Mouse (Mus musculus): ENCODE data around the gene Gm12248. TPM values are rescaled to one million over a fixed set of nuclear protein-coding genes. Genes with fewer than 3 reads are reported as not detected.

Gene Gm12248
- total and polyA plus RNA-seq, 2 experiments from 2014 or later: not detected

GRCm38 (mm10) chr11:58117044-58117652, 24.2 kb upstream of the Gm12248 start:
- ATAC-seq: peak; percentile 92
- 66% methylated on average over 10 of the region's 10 CpGs for WGBS
- H3K27ac ChIP-seq: no peak overlapping the region
- peaks cover 55% of the 10 kb centered on the region for H3K36me3 ChIP-seq (ENCODE audit: insufficient read depth, low read length)
- TF ChIP-seq CTCF (IDR thresholded peaks at IDR 0.05; ENCODE audit: low read depth): no peak
- no peak overlapping the region for H3K4me3 ChIP-seq (ENCODE audit: low read length)
- H3K9me3 ChIP-seq (ENCODE audit: low read length): no peaks in the 10 kb centered on the region
- no peaks in the 10 kb centered on the region for H3K4me1 ChIP-seq (ENCODE audit: insufficient read depth, low read length)
- H3K27me3 ChIP-seq (ENCODE audit: insufficient read depth, low read length): no peaks in the 10 kb centered on the region
- no peak overlapping the region for H3K9ac ChIP-seq (replicated peaks; ENCODE audit: low read length)
- H3K4me2 ChIP-seq (ENCODE audit: low read depth, low read length): no peak overlapping the region
- DNase-seq (ENCODE audit: low spot score): peak; percentile 48

- Histone ChIP-seq H3K4me2 (ENCODE audit: low read depth, low read length) (no peak overlapping the region), H3K4me3 (ENCODE audit: low read length) (no peak overlapping the region), H3K27me3 (ENCODE audit: insufficient read depth, low read length) (no peaks in the 10 kb centered on the region), H3K36me3 (ENCODE audit: insufficient read depth, low read length) (peaks cover 53% of the 10 kb centered on the region), H3K9me3 (ENCODE audit: low read length) (no peaks in the 10 kb centered on the region), H3K4me1 (ENCODE audit: insufficient read depth, low read length) (no peaks in the 10 kb centered on the region), H3K9ac (replicated peaks; ENCODE audit: low read length) (no peak overlapping the region), H3K27ac (no peak overlapping the region)
- 92% methylated on average over 1 of the region's 1 CpGs for WGBS
- DNase-seq (ENCODE audit: low spot score): no peak
- no peak for TF ChIP-seq CTCF (IDR thresholded peaks at IDR 0.05; ENCODE audit: low read depth)
- ATAC-seq: no peak
Observed at GRCm38 (mm10) chr11:58116560-58116959, 23.6 kb upstream of the Gm12248 start.

- ATAC-seq (no peak), DNase-seq (ENCODE audit: low spot score) (no peak)
- no peak overlapping the region for H3K27ac ChIP-seq
- no peak overlapping the region for H3K4me3 ChIP-seq (ENCODE audit: low read length)
- H3K4me2 ChIP-seq (ENCODE audit: low read depth, low read length): no peak overlapping the region
- peaks cover 4% of the 10 kb centered on the region; the same call in 1 of the 2 replicates for H3K4me1 ChIP-seq (ENCODE audit: insufficient read depth, low read length)
- TF ChIP-seq CTCF (IDR thresholded peaks at IDR 0.05; ENCODE audit: low read depth): no peak
- WGBS: 85% methylated on average over 4 of the region's 4 CpGs
- H3K36me3 ChIP-seq (ENCODE audit: insufficient read depth, low read length): peaks cover 17% of the 10 kb centered on the region; the same call in 1 of the 2 replicates
- H3K9ac ChIP-seq (replicated peaks; ENCODE audit: low read length): no peak overlapping the region
- H3K9me3 ChIP-seq (ENCODE audit: low read length): no peaks in the 10 kb centered on the region
- no peaks in the 10 kb centered on the region for H3K27me3 ChIP-seq (ENCODE audit: insufficient read depth, low read length)
Observed at GRCm38 (mm10) chr11:58107664-58108337, 14.9 kb upstream of the Gm12248 start.

GRCm38 (mm10) chr11:58107009-58107408, 14.1 kb upstream of the Gm12248 start:
- peak; percentile 44 for TF ChIP-seq CTCF (IDR thresholded peaks at IDR 0.05; ENCODE audit: low read depth)
- 33% methylated on average over 3 of the region's 3 CpGs for WGBS
- H3K27ac ChIP-seq: no peak overlapping the region
- no peaks in the 10 kb centered on the region for H3K27me3 ChIP-seq (ENCODE audit: insufficient read depth, low read length)
- peaks cover 4% of the 10 kb centered on the region; the same call in 1 of the 2 replicates for H3K4me1 ChIP-seq (ENCODE audit: insufficient read depth, low read length)
- H3K4me3 ChIP-seq (ENCODE audit: low read length): no peak overlapping the region
- peaks cover 17% of the 10 kb centered on the region; the same call in 1 of the 2 replicates for H3K36me3 ChIP-seq (ENCODE audit: insufficient read depth, low read length)
- no peaks in the 10 kb centered on the region for H3K9me3 ChIP-seq (ENCODE audit: low read length)
- H3K4me2 ChIP-seq (ENCODE audit: low read depth, low read length): no peak overlapping the region
- H3K9ac ChIP-seq (replicated peaks; ENCODE audit: low read length): no peak overlapping the region
- DNase-seq (ENCODE audit: low spot score): peak; percentile 35
- no peak for ATAC-seq

GRCm38 (mm10) chr11:58104351-58104791, 11.4 kb upstream of the Gm12248 start:
- no peaks in the 10 kb centered on the region for H3K36me3 ChIP-seq (ENCODE audit: insufficient read depth, low read length)
- no peaks in the 10 kb centered on the region for H3K9me3 ChIP-seq (ENCODE audit: low read length)
- peak overlapping the region; percentile 92 for H3K4me3 ChIP-seq (ENCODE audit: low read length)
- DNase-seq (ENCODE audit: low spot score) (peak; percentile 53), ATAC-seq (peak; percentile 48)
- peak overlapping the region; percentile 91 for H3K27ac ChIP-seq
- peak overlapping the region; percentile 75 for H3K4me2 ChIP-seq (ENCODE audit: low read depth, low read length)
- no peaks in the 10 kb centered on the region for H3K27me3 ChIP-seq (ENCODE audit: insufficient read depth, low read length)
- TF ChIP-seq CTCF (IDR thresholded peaks at IDR 0.05; ENCODE audit: low read depth): no peak
- H3K9ac ChIP-seq (replicated peaks; ENCODE audit: low read length): peak overlapping the region; percentile 89
- peaks cover 4% of the 10 kb centered on the region; the same call in 1 of the 2 replicates for H3K4me1 ChIP-seq (ENCODE audit: insufficient read depth, low read length)
- WGBS: under 1% methylated on average over 24 of the region's 24 CpGs

- peak within 1 kb of the TSS; percentile 89 for H3K9ac ChIP-seq (replicated peaks; ENCODE audit: low read length)
- no peaks in the 10 kb centered on the region for H3K9me3 ChIP-seq (ENCODE audit: low read length)
- H3K4me1 ChIP-seq (ENCODE audit: insufficient read depth, low read length): peaks cover 4% of the 10 kb centered on the region; the same call in 1 of the 2 replicates
- H3K27ac ChIP-seq: peak within 1 kb of the TSS; percentile 91
- ATAC-seq: peak; percentile 98
- H3K27me3 ChIP-seq (ENCODE audit: insufficient read depth, low read length): no peaks in the 10 kb centered on the region
- peak within 1 kb of the TSS; percentile 92 for H3K4me3 ChIP-seq (ENCODE audit: low read length)
- TF ChIP-seq CTCF (IDR thresholded peaks at IDR 0.05; ENCODE audit: low read depth): no peak
- peak; percentile 99 for DNase-seq (ENCODE audit: low spot score)
- under 1% methylated on average over 50 of the region's 55 CpGs for WGBS
- H3K4me2 ChIP-seq (ENCODE audit: low read depth, low read length): peak within 1 kb of the TSS; percentile 75
- H3K36me3 ChIP-seq (ENCODE audit: insufficient read depth, low read length): no peaks in the 10 kb centered on the region
Observed at GRCm38 (mm10) chr11:58103697-58104306, 10.9 kb upstream of the Gm12248 start, which contains the start of gene Cnot8. TSS of gene Cnot8 (plus strand) at chr11:58104153.
